Mouse (Mus musculus) embryonic fibroblast, embryonic 13.5 days (primary cell): ENCODE results near the gene Gm20521.

ENCODE experiments used
- CTCF ChIP-seq: IDR thresholded peaks from 2 replicates; pipeline ENCODE4 v1.5.1; 2011; ENCODE audit warnings: mild to moderate bottlenecking, control low read depth, low read length, moderate library complexity, borderline replicate concordance; ENCODE audit not compliant: insufficient read depth
- POLR2A ChIP-seq: IDR thresholded peaks from 2 replicates; pipeline ENCODE4 v1.6.1; 2011; ENCODE audit warnings: low read depth, mild to moderate bottlenecking, control low read depth, low read length, moderate library complexity

DNA sequence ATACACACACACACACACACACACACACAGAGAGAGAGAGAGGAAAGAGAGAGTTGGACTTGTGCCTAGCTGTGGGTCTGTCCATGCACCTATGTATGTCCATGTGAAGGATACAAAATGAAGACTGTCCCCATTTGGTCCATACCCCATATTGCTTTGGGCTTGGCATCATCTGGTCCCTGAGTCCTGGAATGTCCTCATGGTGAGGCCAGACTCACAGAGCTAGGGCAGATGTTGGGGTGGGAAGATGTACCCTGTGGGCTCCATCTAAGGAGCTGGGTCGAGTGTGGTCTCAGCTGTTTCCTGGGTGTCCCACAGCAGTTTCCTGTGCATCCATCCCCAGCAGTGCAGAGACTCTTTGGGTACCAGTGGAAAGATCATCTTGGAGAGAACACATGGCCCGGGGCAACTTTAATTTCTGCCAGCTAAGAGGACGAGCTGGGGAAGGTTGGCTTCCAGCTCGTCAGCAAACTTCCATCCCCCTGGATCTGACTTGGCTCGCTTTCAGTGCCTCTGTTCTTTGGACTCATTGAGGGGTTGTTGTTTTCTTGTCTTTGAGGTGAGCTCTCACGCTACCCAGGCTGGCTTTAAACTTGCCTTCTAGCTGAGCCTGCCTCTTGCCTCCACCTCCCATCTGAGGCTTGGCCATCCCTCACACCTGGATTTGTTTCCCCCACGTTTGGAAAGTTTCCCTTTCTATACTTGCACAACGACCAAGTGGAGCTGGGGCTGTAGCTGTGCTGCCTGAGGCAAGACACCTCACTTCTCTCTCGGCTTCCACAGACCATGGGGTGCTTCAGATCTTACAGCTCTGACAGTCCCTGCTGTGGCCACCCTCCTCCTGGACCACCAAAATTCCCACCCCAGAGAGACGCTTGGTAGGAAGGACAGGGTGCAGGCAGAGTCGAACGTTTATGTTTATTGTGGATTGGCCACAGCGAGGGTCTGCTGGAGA is 58.1 kb downstream of the Gm20521 start:
- TF ChIP-seq CTCF (no peak), POLR2A (no peak)
